Mouse (Mus musculus) stomach, postnatal 0 days (tissue): ENCODE data around the gene Alox5ap. TPM values are rescaled to one million over a fixed set of nuclear protein-coding genes. Genes with fewer than 3 reads are reported as not detected.

ENCODE experiments used
- ATAC-seq: fragments of 200-750 bp; cut with Nextera tagmentation; 2 replicates; pipeline ENCODE4 v1.8.0; 2017; ENCODE audit not compliant: low FRiP score, low TSS enrichment
- DNase-seq: peaks from one replicate; pipeline ENCODE4 v3.0.0-alpha.2; 2016; ENCODE audit warnings: low spot score
- H3K27ac ChIP-seq: fragments of 300-500 bp; sonication (generic); replicated peaks from 2 replicates; pipeline ENCODE4 v1.5.1; 2014; ENCODE audit warnings: mild to moderate bottlenecking, control low read depth
- H3K27me3 ChIP-seq: fragments of 300-500 bp; sonication (generic); 2 replicates; pipeline ENCODE4 v1.6.1; 2014; ENCODE audit warnings: low read length; ENCODE audit not compliant: control insufficient read depth, insufficient read depth
- H3K36me3 ChIP-seq: fragments of 300-500 bp; sonication (generic); 2 replicates; pipeline ENCODE4 v1.6.1; 2014; ENCODE audit warnings: low read length, mixed read lengths; ENCODE audit not compliant: control insufficient read depth, insufficient read depth
- H3K4me1 ChIP-seq: fragments of 300-500 bp; sonication (generic); replicated peaks from 2 replicates; pipeline ENCODE4 v1.6.1; 2014; ENCODE audit warnings: antibody characterized with exemption; ENCODE audit not compliant: control insufficient read depth, insufficient read depth
- H3K4me2 ChIP-seq: fragments of 300-500 bp; sonication (generic); replicated peaks from 2 replicates; pipeline ENCODE4 v1.6.1; 2014; ENCODE audit warnings: low read depth, mild to moderate bottlenecking, control low read depth, moderate library complexity
- H3K4me3 ChIP-seq: fragments of 300-500 bp; sonication (generic); 2 replicates; pipeline ENCODE4 v1.5.1; 2014; ENCODE audit warnings: low read depth, low read length, control low read depth
- H3K9ac ChIP-seq: fragments of 300-500 bp; sonication (generic); 2 replicates; pipeline ENCODE4 v1.6.1; 2014; ENCODE audit warnings: mild to moderate bottlenecking, low read length, control low read depth, mixed read lengths
- H3K9me3 ChIP-seq: fragments of 300-500 bp; sonication (generic); 2 replicates; pipeline ENCODE4 v1.6.1; 2016; ENCODE audit warnings: low read length; ENCODE audit not compliant: control insufficient read depth
- CTCF ChIP-seq: IDR thresholded peaks from 2 replicates; pipeline ENCODE4 v1.5.1; 2016; ENCODE audit warnings: antibody characterized with exemption, low read depth, mild to moderate bottlenecking, moderate library complexity
- EP300 ChIP-seq: optimal IDR thresholded peaks from 2 replicates; pipeline ENCODE3; 2016; ENCODE audit warnings: antibody characterized with exemption
- WGBS: fragments of 180-500 bp; shearing (Covaris S2); extraction: QIAGEN DNeasy Blood & Tissue Kit; methylation state at CpG from one replicate; pipeline ENCODE4 v1.1.7; 2014; 5-methylcytosine and 5-hydroxymethylcytosine counted together
- polyA plus RNA-seq: library from polyadenylated mRNA; unstranded; fragments of >200 nt; fragmentation: Nextera tagmentation; extraction: Ambion mirVana; gene quantifications from 2 replicates; pipeline ENCODE4 v1.2.1, GENCODE M21; 2015

Gene Alox5ap
- 8.2 and 9.3 TPM in 2 replicates for polyA plus RNA-seq

GRCm38 (mm10) chr5:149264405-149264804 lies at the start of gene Alox5ap:
Gene Alox5ap (plus strand): TSS chr5:149264767.
- H3K27ac ChIP-seq, result no peak within 1 kb of the TSS
- DNase-seq, result no peak
- no peaks in the 10 kb centered on the region for H3K9me3 ChIP-seq
- TF ChIP-seq CTCF (no peak), EP300 (no peak)
- WGBS, result 51% methylated on average over 4 of the region's 4 CpGs
- no peak within 1 kb of the TSS for H3K9ac ChIP-seq
- ATAC-seq, result no peak
- no peaks in the 10 kb centered on the region for H3K27me3 ChIP-seq
- no peak within 1 kb of the TSS for H3K4me3 ChIP-seq
- no peak within 1 kb of the TSS for H3K4me2 ChIP-seq
- H3K4me1 ChIP-seq, result no peaks in the 10 kb centered on the region
- H3K36me3 ChIP-seq, result no peaks in the 10 kb centered on the region

GRCm38 (mm10) chr5:149215540-149215939 lies 49.0 kb upstream of the Alox5ap start:
- Histone ChIP-seq H3K4me3 (no peak overlapping the region), H3K9me3 (no peaks in the 10 kb centered on the region), H3K27me3 (no peaks in the 10 kb centered on the region), H3K4me1 (no peaks in the 10 kb centered on the region), H3K9ac (no peak overlapping the region), H3K4me2 (no peak overlapping the region), H3K27ac (no peak overlapping the region), H3K36me3 (peaks cover 26% of the 10 kb centered on the region)
- no peak for TF ChIP-seq CTCF
- TF ChIP-seq EP300, result no peak
- DNase-seq, result no peak
- no peak for ATAC-seq
- WGBS, result 98% methylated on average over 7 of the region's 7 CpGs

GRCm38 (mm10) chr5:149217524-149218357 lies 46.8 kb upstream of the Alox5ap start:
- Histone ChIP-seq H3K4me2 (no peak overlapping the region), H3K27ac (no peak overlapping the region), H3K9me3 (no peaks in the 10 kb centered on the region), H3K9ac (no peak overlapping the region), H3K27me3 (no peaks in the 10 kb centered on the region), H3K36me3 (peaks cover 18% of the 10 kb centered on the region), H3K4me3 (no peak overlapping the region), H3K4me1 (no peaks in the 10 kb centered on the region)
- TF ChIP-seq EP300 (no peak), CTCF (no peak)
- ATAC-seq (no peak), DNase-seq (no peak)
- 90% methylated on average over 6 of the region's 6 CpGs for WGBS

GRCm38 (mm10) chr5:149219493-149219892 lies 45.1 kb upstream of the Alox5ap start:
- Histone ChIP-seq H3K9me3 (no peaks in the 10 kb centered on the region), H3K9ac (no peak overlapping the region), H3K36me3 (peaks cover 7% of the 10 kb centered on the region; the same call in 1 of the 2 replicates), H3K27me3 (no peaks in the 10 kb centered on the region), H3K4me2 (no peak overlapping the region), H3K4me3 (no peak overlapping the region), H3K27ac (no peak overlapping the region), H3K4me1 (no peaks in the 10 kb centered on the region)
- TF ChIP-seq CTCF, result no peak
- ATAC-seq, result no peak
- no peak for DNase-seq
- WGBS, result 87% methylated on average over 3 of the region's 3 CpGs

GRCm38 (mm10) chr5:149221355-149221754 lies 43.2 kb upstream of the Alox5ap start:
- no peak overlapping the region for H3K27ac ChIP-seq
- DNase-seq, result no peak
- no peak overlapping the region for H3K9ac ChIP-seq
- no peak for ATAC-seq
- no peaks in the 10 kb centered on the region for H3K27me3 ChIP-seq
- TF ChIP-seq EP300, result no peak
- TF ChIP-seq CTCF, result no peak
- no peaks in the 10 kb centered on the region for H3K9me3 ChIP-seq
- no peak overlapping the region for H3K4me2 ChIP-seq
- H3K4me1 ChIP-seq, result no peaks in the 10 kb centered on the region
- 86% methylated on average over 4 of the region's 4 CpGs for WGBS
- no peaks in the 10 kb centered on the region; the same call in 1 of the 2 replicates for H3K36me3 ChIP-seq
- H3K4me3 ChIP-seq, result no peak overlapping the region

GRCm38 (mm10) chr5:149224666-149225065 lies 39.9 kb upstream of the Alox5ap start:
- H3K4me2 ChIP-seq, result no peak overlapping the region
- no peaks in the 10 kb centered on the region for H3K4me1 ChIP-seq
- H3K27ac ChIP-seq, result no peak overlapping the region
- TF ChIP-seq EP300 (no peak), CTCF (no peak)
- no peaks in the 10 kb centered on the region for H3K27me3 ChIP-seq
- ATAC-seq (no peak), DNase-seq (no peak)
- WGBS, result 14% methylated on average over 7 of the region's 7 CpGs
- no peaks in the 10 kb centered on the region for H3K9me3 ChIP-seq
- H3K4me3 ChIP-seq, result no peak overlapping the region
- no peak overlapping the region for H3K9ac ChIP-seq
- no peaks in the 10 kb centered on the region for H3K36me3 ChIP-seq
